Mouse (Mus musculus) CH12.LX (cell line): ENCODE measurements around the gene Nampt. TPM values are rescaled to one million over a fixed set of nuclear protein-coding genes. Genes with fewer than 3 reads are reported as not detected.

Experiments
- DNase-seq: peaks from one replicate; pipeline ENCODE4 v3.0.0-alpha.2; 2013; ENCODE audit errors: extremely low read depth
- H3K27ac ChIP-seq: 2 replicates; pipeline ENCODE4 v1.5.1; 2012; ENCODE audit warnings: low read depth, mild to moderate bottlenecking, control low read depth, moderate library complexity; ENCODE audit not compliant: insufficient read depth
- H3K27me3 ChIP-seq: replicated peaks from 2 replicates; pipeline ENCODE3; 2012; ENCODE audit warnings: inconsistent platforms
- H3K36me3 ChIP-seq, 2 experiments: replicated peaks in 1 of 2; 2 replicates each; pipeline versions ENCODE3 to v1.6.1; 2012; ENCODE audit warnings: inconsistent platforms in 1 of 2, low read length in 1 of 2, mild to moderate bottlenecking in 1 of 2, mixed read lengths in 1 of 2, moderate library complexity in 1 of 2; ENCODE audit not compliant: control insufficient read depth in 1 of 2, insufficient read depth in 1 of 2
- H3K4me1 ChIP-seq, 2 experiments: 2 replicates each; pipeline ENCODE4 v1.6.1; 2012; ENCODE audit warnings: inconsistent platforms in 1 of 2, moderate library complexity in 1 of 2; ENCODE audit not compliant: insufficient read depth in 2 of 2, control insufficient read depth in 1 of 2
- H3K4me2 ChIP-seq: 2 replicates; pipeline ENCODE4 v1.6.1; 2012; ENCODE audit warnings: low read depth, mild to moderate bottlenecking, control low read depth; ENCODE audit not compliant: poor library complexity, insufficient read depth, severe bottlenecking
- H3K4me3 ChIP-seq, 3 experiments: fragments of 150-350 bp in 1 of 3; sonication (generic) in 1 of 3; replicated peaks in 1 of 3; 2 replicates each; pipeline versions ENCODE3 to v1.5.1; 2011 to 2012; ENCODE audit warnings: low read depth in 2 of 3, low read length in 2 of 3, mild to moderate bottlenecking in 2 of 3, moderate library complexity in 2 of 3, control low read depth in 1 of 3, improper control_type of control experiment in 1 of 3, inconsistent platforms in 1 of 3, mixed read lengths in 1 of 3; ENCODE audit not compliant: poor library complexity in 1 of 3
- H3K79me2 ChIP-seq: replicated peaks from 2 replicates; pipeline ENCODE4 v1.6.1; 2012; ENCODE audit warnings: mild to moderate bottlenecking, moderate library complexity; ENCODE audit not compliant: control insufficient read depth, poor library complexity, insufficient read depth, severe bottlenecking; ENCODE audit errors: extremely low read depth
- H3K9ac ChIP-seq: 2 replicates; pipeline ENCODE4 v1.6.1; 2012; ENCODE audit warnings: low read depth, mild to moderate bottlenecking, control low read depth, moderate library complexity; ENCODE audit not compliant: insufficient read depth
- H3K9me3 ChIP-seq: replicated peaks from 2 replicates; pipeline ENCODE3; 2012; ENCODE audit warnings: low read length, inconsistent platforms, mixed read lengths
- BHLHE40 ChIP-seq: IDR thresholded peaks from 2 replicates; pipeline ENCODE4 v1.6.1; 2011; ENCODE audit warnings: mild to moderate bottlenecking, low read depth, low read length, improper control_type of control experiment
- CHD1 ChIP-seq: IDR thresholded peaks from 2 replicates; pipeline ENCODE4 v1.6.1; 2012; ENCODE audit warnings: low read depth, low read length, improper control_type of control experiment, inconsistent platforms
- CHD2 ChIP-seq: IDR thresholded peaks from 2 replicates; pipeline ENCODE4 v1.6.1; 2011; ENCODE audit warnings: low read length, improper control_type of control experiment
- ELF1 ChIP-seq: IDR thresholded peaks from 2 replicates; pipeline ENCODE4 v1.6.1; 2014; ENCODE audit warnings: low read depth, mild to moderate bottlenecking, inconsistent platforms, low read length, improper control_type of control experiment
- ETS1 ChIP-seq: conservative IDR thresholded peaks from 2 replicates; pipeline ENCODE4 v1.6.1; 2012; ENCODE audit warnings: low read depth, mild to moderate bottlenecking, inconsistent platforms, low read length, improper control_type of control experiment, moderate library complexity
- GABPA ChIP-seq: IDR thresholded peaks from 2 replicates; pipeline ENCODE4 v1.6.1; 2012; ENCODE audit warnings: low read depth, low read length, improper control_type of control experiment, inconsistent platforms; ENCODE audit not compliant: insufficient replicate concordance
- IRF4 ChIP-seq: IDR thresholded peaks from 2 replicates; pipeline ENCODE4 v1.6.1; 2014; ENCODE audit warnings: low read depth, mild to moderate bottlenecking, inconsistent platforms, low read length, improper control_type of control experiment
- JUN ChIP-seq: IDR thresholded peaks from 2 replicates; pipeline ENCODE4 v1.6.1; 2011; ENCODE audit warnings: low read depth, mild to moderate bottlenecking, low read length, improper control_type of control experiment, moderate library complexity; ENCODE audit not compliant: insufficient read depth
- MAZ ChIP-seq: IDR thresholded peaks from 2 replicates; pipeline ENCODE4 v1.6.1; 2012; ENCODE audit warnings: low read depth, mild to moderate bottlenecking, inconsistent platforms, low read length, improper control_type of control experiment, moderate library complexity
- MEF2A ChIP-seq: IDR thresholded peaks from 2 replicates; pipeline ENCODE4 v1.6.1; 2014; ENCODE audit warnings: low read depth, mild to moderate bottlenecking, inconsistent platforms, low read length, improper control_type of control experiment, borderline replicate concordance
- NRF1 ChIP-seq: IDR thresholded peaks from 2 replicates; pipeline ENCODE4 v1.6.1; 2014; ENCODE audit warnings: low read depth, mild to moderate bottlenecking, inconsistent platforms, low read length, improper control_type of control experiment, moderate library complexity
- POLR2A ChIP-seq: IDR thresholded peaks from 2 replicates; pipeline ENCODE4 v1.6.1; 2011; ENCODE audit warnings: low read depth, mild to moderate bottlenecking, improper control_type of control experiment, low read length
- RAD21 ChIP-seq: IDR thresholded peaks from 2 replicates; pipeline ENCODE4 v1.6.1; 2011; ENCODE audit warnings: low read depth, mild to moderate bottlenecking, low read length, improper control_type of control experiment, moderate library complexity
- SMC3 ChIP-seq: IDR thresholded peaks from 2 replicates; pipeline ENCODE4 v1.6.1; 2011; ENCODE audit warnings: low read depth, low read length, improper control_type of control experiment
- TBP ChIP-seq: conservative IDR thresholded peaks from 2 replicates; pipeline ENCODE4 v1.6.1; 2011; ENCODE audit warnings: low read depth, low read length, improper control_type of control experiment
- TCF12 ChIP-seq: IDR thresholded peaks from 2 replicates; pipeline ENCODE4 v1.6.1; 2014; ENCODE audit warnings: low read depth, mild to moderate bottlenecking, inconsistent platforms, low read length, improper control_type of control experiment
- ZC3H11A ChIP-seq: IDR thresholded peaks from 2 replicates; pipeline ENCODE4 v1.6.1; 2012; ENCODE audit warnings: low read depth, mild to moderate bottlenecking, inconsistent platforms, low read length, improper control_type of control experiment
- ZKSCAN1 ChIP-seq: IDR thresholded peaks from 2 replicates; pipeline ENCODE4 v1.6.1; 2012; ENCODE audit warnings: low read depth, inconsistent platforms, low read length, improper control_type of control experiment, borderline replicate concordance
- ZMIZ1 ChIP-seq: IDR thresholded peaks from 2 replicates; pipeline ENCODE4 v1.6.1; 2012; ENCODE audit warnings: low read depth, mild to moderate bottlenecking, inconsistent platforms, low read length, improper control_type of control experiment
- dilution Hi-C: fragments of 300-500 bp; cut with MboI; formaldehyde crosslinking; loops from 2 replicates; pipeline ENCODE4 v1.14.3; 2020; ENCODE audit warnings: low sequenced_read_pairs; ENCODE audit not compliant: extremely low pct_unique_long_range_greater_than_20kb, extremely low pct_ligation_motif_present
- in situ Hi-C: fragments of 300-500 bp; cut with MboI; formaldehyde crosslinking; loops from 3 replicates; pipeline ENCODE4 v1.14.3; 2019; ENCODE audit warnings: low sequenced_read_pairs, low pct_ligation_motif_present, low pct_unique_long_range_greater_than_20kb, mixed read lengths
- polyA plus RNA-seq: library from polyadenylated mRNA; unstranded; fragments of >175 nt; gene quantifications from 2 replicates; pipeline ENCODE4 v1.2.1, GENCODE M21; 2012; ENCODE audit warnings: low read depth; ENCODE audit not compliant: insufficient read length
- total RNA-seq, 2 experiments: library from RNA; depleted of rRNA; stranded (reverse); fragments of 300-350 nt in 1 of 2; fragments of >200 nt in 1 of 2; gene quantifications; 2 replicates each; pipeline ENCODE4 v1.2.3; 2012 to 2014

The Nampt gene
- total and polyA plus RNA-seq, 3 experiments: 50.5 to 206 (median 84.5) TPM

GRCm38 (mm10) chr12:32885041-32885440 is 65.7 kb downstream of the Nampt start:
- H3K4me2 ChIP-seq: no peak overlapping the region
- H3K4me3 ChIP-seq: no peak overlapping the region
- dilution Hi-C loops: no loop called here
- H3K27ac ChIP-seq: no peak overlapping the region
- no peak overlapping the region for H3K9ac ChIP-seq
- H3K4me1 ChIP-seq: no peaks in the 10 kb centered on the region
- H3K79me2 ChIP-seq: no peaks in the 10 kb centered on the region
- TF ChIP-seq GABPA (no peak), MAZ (no peak), CHD2 (no peak), RAD21 (no peak), JUN (no peak), IRF4 (no peak), ZC3H11A (no peak), NRF1 (no peak), CHD1 (no peak), SMC3 (no peak)
- TF ChIP-seq, all 38 proteins: peak for 0
- no peaks in the 10 kb centered on the region for H3K9me3 ChIP-seq
- H3K36me3 ChIP-seq: no peaks in the 10 kb centered on the region
- in situ Hi-C loops: loop anchor here (25.0 kb wide), 1 partner anchor 598 kb away; no protein-coding TSS in a partner anchor
- H3K27me3 ChIP-seq: no peaks in the 10 kb centered on the region
- DNase-seq: no peak

GRCm38 (mm10) chr12:32886353-32886752 is 67.0 kb downstream of the Nampt start:
- Histone ChIP-seq H3K4me2 (no peak overlapping the region), H3K79me2 (no peaks in the 10 kb centered on the region), H3K27me3 (no peaks in the 10 kb centered on the region), H3K4me3 (no peak overlapping the region), H3K4me1 (no peaks in the 10 kb centered on the region), H3K9me3 (no peaks in the 10 kb centered on the region), H3K9ac (no peak overlapping the region), H3K36me3 (no peaks in the 10 kb centered on the region), H3K27ac (no peak overlapping the region)
- no peak for DNase-seq
- no peak for TF ChIP-seq TCF12
- TF ChIP-seq ELF1: no peak
- TF ChIP-seq BHLHE40: no peak
- no peak for TF ChIP-seq ZC3H11A
- TF ChIP-seq CHD1: no peak
- no peak for TF ChIP-seq TBP
- no peak for TF ChIP-seq ETS1
- no peak for TF ChIP-seq ZMIZ1
- no peak for TF ChIP-seq NRF1
- TF ChIP-seq MAZ: no peak
- TF ChIP-seq MEF2A: no peak
- no peak for TF ChIP-seq ZKSCAN1
- no peak for TF ChIP-seq POLR2A
- in situ Hi-C loops (loop anchor here (25.0 kb wide), 1 partner anchor 599 kb away; no protein-coding TSS in a partner anchor), dilution Hi-C loops (no loop called here)
